Mouse (Mus musculus) heart, adult 2 months (tissue): Measurements from ENCODE around the gene Thumpd3. TPM values are rescaled to one million over a fixed set of nuclear protein-coding genes. Genes with fewer than 3 reads are reported as not detected.
A peak's percentile ranks its signal among the peaks of the same experiment; 100 is the strongest.

Source experiments
- DNase-seq, 2 experiments: peaks; one replicate each; pipeline ENCODE4 v3.0.0; 2021
- H3K27ac ChIP-seq: fragments of 200-600 bp; 2 replicates; pipeline ENCODE4 v1.8.1; 2022
- H3K27me3 ChIP-seq: fragments of 200-500 bp; 2 replicates; pipeline ENCODE4 v1.6.1; 2012; ENCODE audit warnings: mild to moderate bottlenecking, low read length, inconsistent platforms, mixed read lengths; ENCODE audit not compliant: control insufficient read depth, insufficient read depth
- H3K36me3 ChIP-seq: fragments of 200-500 bp; 2 replicates; pipeline ENCODE4 v1.6.1; 2012; ENCODE audit warnings: low read length, inconsistent platforms; ENCODE audit not compliant: control insufficient read depth, insufficient read depth
- H3K4me1 ChIP-seq: fragments of 200-500 bp; 2 replicates; pipeline ENCODE4 v1.6.1; 2011; ENCODE audit warnings: low read length; ENCODE audit not compliant: control insufficient read depth, insufficient read depth
- H3K4me3 ChIP-seq: fragments of 200-600 bp; 2 replicates; pipeline ENCODE4 v1.8.1; 2022
- H3K79me2 ChIP-seq: fragments of 200-500 bp; replicated peaks from 2 replicates; pipeline ENCODE4 v1.6.1; 2012; ENCODE audit warnings: mild to moderate bottlenecking, inconsistent platforms, low read length, moderate library complexity, mixed read lengths; ENCODE audit not compliant: control insufficient read depth, insufficient read depth
- H3K9ac ChIP-seq: fragments of 200-500 bp; 2 replicates; pipeline ENCODE4 v1.6.1; 2012; ENCODE audit warnings: low read depth, mild to moderate bottlenecking, control low read depth, inconsistent platforms, low read length, mixed read lengths
- CTCF ChIP-seq: fragments of 200-600 bp; IDR thresholded peaks from 2 replicates; pipeline ENCODE4 v1.8.1; 2022; ENCODE audit warnings: antibody characterized with exemption, mild to moderate bottlenecking, moderate library complexity
- EP300 ChIP-seq: fragments of 200-500 bp; IDR thresholded peaks from 2 replicates; pipeline ENCODE4 v1.6.1; 2011; ENCODE audit warnings: low read depth, low read length, control low read depth; ENCODE audit not compliant: insufficient read depth
- POLR2A ChIP-seq: fragments of 200-500 bp; IDR thresholded peaks from 2 replicates; pipeline ENCODE4 v1.6.1; 2011; ENCODE audit warnings: mild to moderate bottlenecking, low read depth, low read length, control low read depth; ENCODE audit not compliant: insufficient read depth
- WGBS: fragments of 180-500 bp; shearing (Covaris S2); methylation state at CpG from one replicate; pipeline ENCODE4 v1.1.7; 2018; 5-methylcytosine and 5-hydroxymethylcytosine counted together
- intact Hi-C: fragments of 180-260 bp; cut with DNase I; formaldehyde crosslinking; loops from one replicate; pipeline ENCODE4 v1.15.1; 2025
- polyA plus RNA-seq: library from polyadenylated mRNA; depleted of rRNA; stranded (reverse); fragments of >200 nt; gene quantifications from 2 replicates; pipeline ENCODE4 v1.2.3, GENCODE M21; 2012; rRNA removed
- total RNA-seq, 2 experiments: library from RNA; stranded (reverse); gene quantifications; 2 replicates each; pipeline ENCODE4 v1.2.3; 2021

Gene Thumpd3
- total and polyA plus RNA-seq, 3 experiments: 5.0 to 19.9 (median 17.5) TPM

- Histone ChIP-seq H3K27ac (no peak overlapping the region), H3K79me2 (peaks cover 2% of the 10 kb centered on the region; the same call in 1 of the 2 replicates), H3K4me1 (peaks cover 10% of the 10 kb centered on the region), H3K9ac (no peak overlapping the region), H3K36me3 (peaks cover 37% of the 10 kb centered on the region), H3K27me3 (no peaks in the 10 kb centered on the region), H3K4me3 (no peak overlapping the region)
- intact Hi-C loops: loop anchor here (2.0 kb wide), 1 partner anchor 19 kb away; no protein-coding TSS in a partner anchor
- WGBS: 70% methylated on average over 5 of the region's 5 CpGs
- DNase-seq: peak in 1 of 2 experiments; percentile 20
- TF ChIP-seq POLR2A (no peak), EP300 (no peak), CTCF (no peak)
Observed at GRCm38 (mm10) chr6:113097662-113098061, 51.6 kb downstream of the Thumpd3 start.

DNA sequence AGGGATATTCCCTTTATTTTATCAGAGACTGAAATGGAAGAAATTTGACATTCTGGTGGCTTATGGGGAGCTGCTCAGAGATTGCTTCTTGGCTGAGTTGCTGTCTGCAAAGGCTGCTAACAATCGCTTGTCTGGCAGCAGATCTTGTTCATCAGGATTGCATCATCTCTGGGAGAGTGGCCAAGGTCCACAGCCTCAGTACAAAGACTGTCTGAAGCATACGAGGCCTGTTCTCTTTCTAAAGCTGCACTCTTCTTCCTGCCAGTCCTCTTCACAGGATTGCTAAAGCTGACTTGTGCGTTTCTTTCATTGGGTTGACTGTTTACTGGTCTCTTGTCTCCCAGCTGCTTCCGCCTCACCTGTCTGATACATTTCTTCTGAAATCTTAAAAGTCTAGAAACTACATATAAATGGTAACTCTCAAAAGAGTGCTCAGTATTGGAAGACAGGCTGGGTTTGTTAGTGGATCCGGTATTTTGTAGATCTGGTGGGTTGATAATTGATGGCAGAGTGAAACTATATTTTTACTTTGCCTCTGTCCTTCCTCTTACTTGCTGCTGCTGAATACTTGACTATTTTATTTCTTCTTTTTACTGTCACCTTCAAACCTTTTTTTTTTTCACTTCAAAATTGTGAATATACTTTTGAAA lies 53.7 kb downstream of the Thumpd3 start:
- no peaks in the 10 kb centered on the region for H3K27me3 ChIP-seq
- H3K4me3 ChIP-seq: no peak overlapping the region
- peak overlapping the region; percentile 21 for H3K27ac ChIP-seq
- H3K36me3 ChIP-seq: peaks cover 35% of the 10 kb centered on the region
- no peak overlapping the region for H3K9ac ChIP-seq
- peaks cover 2% of the 10 kb centered on the region; the same call in 1 of the 2 replicates for H3K79me2 ChIP-seq
- DNase-seq: peak; percentile 86 to 91
- intact Hi-C loops: loop anchor here (2.0 kb wide), 1 partner anchor 21 kb away; no protein-coding TSS in a partner anchor
- 6% methylated on average over 5 of the region's 5 CpGs for WGBS
- peaks cover 10% of the 10 kb centered on the region for H3K4me1 ChIP-seq
- TF ChIP-seq POLR2A: peak; percentile 37; the same call in 1 of the 2 replicates
- TF ChIP-seq CTCF: no peak
- peak; percentile 91 for TF ChIP-seq EP300

GRCm38 (mm10) chr6:113102541-113102940 lies 56.5 kb downstream of the Thumpd3 start:
- DNase-seq: no peak
- Histone ChIP-seq H3K79me2 (no peaks in the 10 kb centered on the region; the same call in 1 of the 2 replicates), H3K4me1 (peaks cover 8% of the 10 kb centered on the region), H3K27me3 (no peaks in the 10 kb centered on the region), H3K36me3 (peaks cover 33% of the 10 kb centered on the region), H3K4me3 (no peak overlapping the region), H3K9ac (no peak overlapping the region), H3K27ac (no peak overlapping the region)
- intact Hi-C loops: loop anchor here (2.0 kb wide), 1 partner anchor 64 kb away; no protein-coding TSS in a partner anchor
- WGBS: 86% methylated on average over 4 of the region's 4 CpGs
- TF ChIP-seq EP300 (no peak), CTCF (no peak), POLR2A (no peak)

- Histone ChIP-seq H3K36me3 (peaks cover 37% of the 10 kb centered on the region), H3K4me1 (peaks cover 8% of the 10 kb centered on the region), H3K27me3 (no peaks in the 10 kb centered on the region), H3K4me3 (no peak overlapping the region), H3K27ac (no peak overlapping the region), H3K9ac (no peak overlapping the region), H3K79me2 (peaks cover 2% of the 10 kb centered on the region)
- DNase-seq: peak; percentile 46 to 52
- 0 out of 2 replicates have a peak, but pooled peaks have one; percentile 15 for TF ChIP-seq EP300
- no peak for TF ChIP-seq POLR2A
- TF ChIP-seq CTCF: peak; percentile 77
- intact Hi-C loops: loop anchor here (2.0 kb wide), 1 partner anchor 65 kb away; no protein-coding TSS in a partner anchor
Observed at GRCm38 (mm10) chr6:113103765-113104164, 57.7 kb downstream of the Thumpd3 start.

GRCm38 (mm10) chr6:113109378-113109777 lies 63.4 kb downstream of the Thumpd3 start:
- H3K4me1 ChIP-seq: no peaks in the 10 kb centered on the region; the same call in 1 of the 2 replicates
- no peak for DNase-seq
- WGBS: 80% methylated on average over 3 of the region's 3 CpGs
- H3K36me3 ChIP-seq: peaks cover 38% of the 10 kb centered on the region
- H3K79me2 ChIP-seq: peaks cover 4% of the 10 kb centered on the region
- no peak overlapping the region for H3K27ac ChIP-seq
- no peak overlapping the region for H3K9ac ChIP-seq
- TF ChIP-seq POLR2A: no peak
- TF ChIP-seq EP300: no peak
- TF ChIP-seq CTCF: no peak
- no peak overlapping the region for H3K4me3 ChIP-seq
- intact Hi-C loops: loop anchor here (5.0 kb wide), 1 partner anchor 33 kb away; no protein-coding TSS in a partner anchor
- H3K27me3 ChIP-seq: no peaks in the 10 kb centered on the region

GRCm38 (mm10) chr6:113109956-113110355 lies 63.9 kb downstream of the Thumpd3 start:
- WGBS: 72% methylated on average over 7 of the region's 7 CpGs
- intact Hi-C loops: loop anchor here (5.0 kb wide), 1 partner anchor 32 kb away; no protein-coding TSS in a partner anchor
- no peak overlapping the region for H3K9ac ChIP-seq
- no peak for DNase-seq
- no peak overlapping the region for H3K27ac ChIP-seq
- TF ChIP-seq EP300 (no peak), POLR2A (no peak), CTCF (no peak)
- H3K4me1 ChIP-seq: no peaks in the 10 kb centered on the region
- H3K4me3 ChIP-seq: no peak overlapping the region
- peaks cover 34% of the 10 kb centered on the region for H3K36me3 ChIP-seq
- H3K79me2 ChIP-seq: peaks cover 4% of the 10 kb centered on the region
- H3K27me3 ChIP-seq: no peaks in the 10 kb centered on the region

Other genes starting within 250 kb of the Thumpd3 start
- gene Srgap3, start 99.0 kb upstream of the Thumpd3 start, total RNA-seq: 1 to 10 TPM in 1 of 2 experiments, under 1 TPM in 1; 0.42 to 1.4 TPM
- 0.61 and 0.82 TPM in 2 replicates for gene Srgap3, start 99.0 kb upstream of the Thumpd3 start, polyA plus RNA-seq
- gene Setd5, start 31.1 kb downstream of the Thumpd3 start, total RNA-seq: 10 to 100 TPM; 31.1 to 33.5 TPM
- gene Setd5, start 31.1 kb downstream of the Thumpd3 start, polyA plus RNA-seq: 14.6 and 21.3 TPM in 2 replicates
- gene Lhfpl4, start 149.2 kb downstream of the Thumpd3 start, total RNA-seq: under 1 TPM; 0.18 to 0.41 TPM
- gene Lhfpl4, start 149.2 kb downstream of the Thumpd3 start, polyA plus RNA-seq: 0.23 and 0.44 TPM in 2 replicates
- gene Mtmr14, start 191.6 kb downstream of the Thumpd3 start, total RNA-seq: 10 to 100 TPM; 13.3 to 15.7 TPM
- 17.4 and 23.7 TPM in 2 replicates for gene Mtmr14, start 191.6 kb downstream of the Thumpd3 start, polyA plus RNA-seq
- under 1 TPM in 1 of 2 experiments, not detected in 1; 0.09 TPM for gene Cpne9, start 236.1 kb downstream of the Thumpd3 start, total RNA-seq
- 0.02 and 0.12 TPM in 2 replicates for gene Cpne9, start 236.1 kb downstream of the Thumpd3 start, polyA plus RNA-seq